Mouse (Mus musculus) limb, embryonic 11.5 days (tissue): ENCODE results near the gene Pde6h. TPM values are rescaled to one million over a fixed set of nuclear protein-coding genes. Genes with fewer than 3 reads are reported as not detected.

Experiments used
- ATAC-seq: fragments of 200-750 bp; cut with Nextera tagmentation; 2 replicates; pipeline ENCODE4 v1.8.0; 2017; ENCODE audit warnings: low read depth; ENCODE audit not compliant: insufficient number of reproducible peaks, low FRiP score, low TSS enrichment
- DNase-seq: peaks from one replicate; pipeline ENCODE4 v3.0.0-alpha.2; 2015; ENCODE audit warnings: low spot score
- H3K27ac ChIP-seq: fragments of 300-500 bp; sonication (generic); replicated peaks from 2 replicates; pipeline ENCODE4 v1.5.1; 2014; ENCODE audit warnings: low read depth, mild to moderate bottlenecking, low read length
- H3K27me3 ChIP-seq: fragments of 300-500 bp; sonication (generic); 2 replicates; pipeline ENCODE4 v1.6.1; 2014; ENCODE audit warnings: mild to moderate bottlenecking, low read length, mixed read lengths; ENCODE audit not compliant: control insufficient read depth, insufficient read depth
- H3K36me3 ChIP-seq: fragments of 300-500 bp; sonication (generic); 2 replicates; pipeline ENCODE4 v1.6.1; 2014; ENCODE audit warnings: mild to moderate bottlenecking, low read length, moderate library complexity, mixed read lengths; ENCODE audit not compliant: control insufficient read depth, insufficient read depth
- H3K4me1 ChIP-seq: fragments of 300-500 bp; sonication (generic); 2 replicates; pipeline ENCODE4 v1.6.1; 2014; ENCODE audit warnings: low read length, mixed read lengths; ENCODE audit not compliant: control insufficient read depth, insufficient read depth
- H3K4me2 ChIP-seq: fragments of 300-500 bp; sonication (generic); 2 replicates; pipeline ENCODE4 v1.6.1; 2014; ENCODE audit warnings: low read depth, mild to moderate bottlenecking, moderate library complexity; ENCODE audit not compliant: severe bottlenecking
- H3K4me3 ChIP-seq: fragments of 300-500 bp; sonication (generic); 2 replicates; pipeline ENCODE4 v1.5.1; 2014; ENCODE audit warnings: low read depth, low read length
- H3K9ac ChIP-seq: fragments of 300-500 bp; sonication (generic); 2 replicates; pipeline ENCODE4 v1.6.1; 2014; ENCODE audit warnings: mild to moderate bottlenecking, low read length
- H3K9me3 ChIP-seq: fragments of 300-500 bp; sonication (generic); 2 replicates; pipeline ENCODE4 v1.6.1; 2016; ENCODE audit warnings: low read length; ENCODE audit not compliant: control insufficient read depth
- WGBS: fragments of 180-500 bp; shearing (Covaris S2); extraction: QIAGEN DNeasy Blood & Tissue Kit; methylation state at CpG from one replicate; pipeline ENCODE4 v1.1.7; 2014; 5-methylcytosine and 5-hydroxymethylcytosine counted together
- polyA plus RNA-seq: library from polyadenylated mRNA; unstranded; fragments of >200 nt; fragmentation: Nextera tagmentation; extraction: Ambion mirVana; gene quantifications from 2 replicates; pipeline ENCODE4 v1.2.1, GENCODE M21; 2014

The Pde6h gene
- polyA plus RNA-seq, 1 experiment from 2014 or later: not detected

GRCm38 (mm10) chr6:136902527-136902926 is 21.1 kb upstream of the Pde6h start:
- H3K9ac ChIP-seq: no peak overlapping the region
- WGBS: 93% methylated on average over 9 of the region's 9 CpGs
- no peak overlapping the region for H3K4me3 ChIP-seq
- H3K27ac ChIP-seq: no peak overlapping the region
- H3K27me3 ChIP-seq: no peaks in the 10 kb centered on the region
- H3K4me1 ChIP-seq: no peaks in the 10 kb centered on the region
- DNase-seq: no peak
- no peaks in the 10 kb centered on the region for H3K9me3 ChIP-seq
- ATAC-seq: no peak
- H3K4me2 ChIP-seq: no peak overlapping the region
- no peaks in the 10 kb centered on the region for H3K36me3 ChIP-seq

- Histone ChIP-seq H3K36me3 (no peaks in the 10 kb centered on the region), H3K9ac (no peak overlapping the region), H3K4me2 (no peak overlapping the region), H3K9me3 (no peaks in the 10 kb centered on the region), H3K4me1 (no peaks in the 10 kb centered on the region), H3K27ac (no peak overlapping the region), H3K4me3 (no peak overlapping the region), H3K27me3 (no peaks in the 10 kb centered on the region)
- WGBS: 74% methylated on average over 8 of the region's 8 CpGs
- DNase-seq (no peak), ATAC-seq (no peak)
These were observed 19.7 kb upstream of the Pde6h start for GRCm38 (mm10) chr6:136903885-136904470.

- no peak overlapping the region for H3K9ac ChIP-seq
- H3K27me3 ChIP-seq: no peaks in the 10 kb centered on the region
- H3K27ac ChIP-seq: no peak overlapping the region
- H3K4me3 ChIP-seq: no peak overlapping the region
- H3K36me3 ChIP-seq: no peaks in the 10 kb centered on the region
- no peak overlapping the region for H3K4me2 ChIP-seq
- H3K4me1 ChIP-seq: no peaks in the 10 kb centered on the region
- DNase-seq: no peak
- ATAC-seq: no peak
- 86% methylated on average over 19 of the region's 19 CpGs for WGBS
- no peaks in the 10 kb centered on the region for H3K9me3 ChIP-seq
These were observed 17.2 kb upstream of the Pde6h start for GRCm38 (mm10) chr6:136906283-136906936.

- Histone ChIP-seq H3K4me2 (no peak overlapping the region), H3K9ac (no peak overlapping the region), H3K9me3 (no peaks in the 10 kb centered on the region), H3K36me3 (no peaks in the 10 kb centered on the region), H3K4me3 (no peak overlapping the region), H3K27me3 (no peaks in the 10 kb centered on the region), H3K4me1 (no peaks in the 10 kb centered on the region), H3K27ac (no peak overlapping the region)
- WGBS: 86% methylated on average over 10 of the region's 10 CpGs
- ATAC-seq (no peak), DNase-seq (no peak)
These were observed 16.7 kb upstream of the Pde6h start for GRCm38 (mm10) chr6:136906937-136907293.

GRCm38 (mm10) chr6:136910247-136910890 is 13.3 kb upstream of the Pde6h start:
- Histone ChIP-seq H3K4me2 (no peak overlapping the region), H3K27ac (no peak overlapping the region), H3K4me3 (no peak overlapping the region), H3K4me1 (peaks cover 6% of the 10 kb centered on the region), H3K9me3 (no peaks in the 10 kb centered on the region), H3K27me3 (no peaks in the 10 kb centered on the region), H3K36me3 (no peaks in the 10 kb centered on the region), H3K9ac (no peak overlapping the region)
- DNase-seq (no peak), ATAC-seq (no peak)
- WGBS: 83% methylated on average over 9 of the region's 9 CpGs

GRCm38 (mm10) chr6:136912751-136913265 is 10.8 kb upstream of the Pde6h start:
- Histone ChIP-seq H3K27me3 (no peaks in the 10 kb centered on the region), H3K9me3 (no peaks in the 10 kb centered on the region), H3K36me3 (no peaks in the 10 kb centered on the region), H3K27ac (no peak overlapping the region), H3K4me1 (peaks cover 6% of the 10 kb centered on the region), H3K4me3 (no peak overlapping the region), H3K9ac (no peak overlapping the region), H3K4me2 (no peak overlapping the region)
- WGBS: 82% methylated on average over 1 of the region's 2 CpGs
- ATAC-seq (no peak), DNase-seq (no peak)

GRCm38 (mm10) chr6:136913384-136914126 is 10.1 kb upstream of the Pde6h start:
- Histone ChIP-seq H3K36me3 (no peaks in the 10 kb centered on the region), H3K27ac (peak overlapping the region; percentile 80), H3K4me1 (peaks cover 6% of the 10 kb centered on the region), H3K4me2 (peak overlapping the region; percentile 28), H3K4me3 (no peak overlapping the region), H3K27me3 (no peaks in the 10 kb centered on the region), H3K9ac (0 out of 2 replicates have a peak overlapping the region, but pooled peaks have one; percentile 38), H3K9me3 (no peaks in the 10 kb centered on the region)
- ATAC-seq (peak; percentile 51), DNase-seq (peak; percentile 77)
- WGBS: 8% methylated on average over 18 of the region's 18 CpGs

GRCm38 (mm10) chr6:136914234-136914633 is 9.4 kb upstream of the Pde6h start:
- Histone ChIP-seq H3K4me2 (no peak overlapping the region; the same call in 1 of the 2 replicates), H3K36me3 (no peaks in the 10 kb centered on the region), H3K27me3 (no peaks in the 10 kb centered on the region), H3K9me3 (no peaks in the 10 kb centered on the region), H3K9ac (no peak overlapping the region), H3K27ac (no peak overlapping the region; the same call in 1 of the 2 replicates), H3K4me3 (no peak overlapping the region), H3K4me1 (peaks cover 6% of the 10 kb centered on the region)
- ATAC-seq (no peak), DNase-seq (no peak)
- 91% methylated on average over 6 of the region's 6 CpGs for WGBS
